Mouse (Mus musculus) liver (tissue): ENCODE measurements around the gene Osgep.
A peak's percentile ranks its signal among the peaks of the same experiment; 100 is the strongest.
"Not testable (repeated sequence)": the region's sequence is repeated elsewhere in the genome, so short reads cannot be mapped to it uniquely, and the experiment has no call there.

ENCODE experiments used
- DNase-seq: peaks from one replicate; pipeline ENCODE4 v3.0.0-alpha.2; 2020; ENCODE audit warnings: mixed read lengths

The Osgep gene

GRCm38 (mm10) chr14:50924281-50925064, at the start of gene Osgep, which contains the start of gene Apex1:
Gene Osgep (minus strand): TSS chr14:50924893.
Gene Apex1 (plus strand): TSS chr14:50924968.
- DNase-seq: peak; percentile 95

GRCm38 (mm10) chr14:50973700-50974099, 49.0 kb upstream of the Osgep start:
- DNase-seq: no peak

- not testable (repeated sequence) for DNase-seq
Measured at GRCm38 (mm10) chr14:50973054-50973453, 48.4 kb upstream of the Osgep start.

GRCm38 (mm10) chr14:50970822-50971221, 46.1 kb upstream of the Osgep start:
- DNase-seq: no peak

GRCm38 (mm10) chr14:50969558-50970544, 45.2 kb upstream of the Osgep start:
- DNase-seq: peak; percentile 10

GRCm38 (mm10) chr14:50969041-50969440, 44.3 kb upstream of the Osgep start:
- DNase-seq: no peak

GRCm38 (mm10) chr14:50968216-50968980, 43.7 kb upstream of the Osgep start:
- DNase-seq: no peak

GRCm38 (mm10) chr14:50958289-50958995, 33.7 kb upstream of the Osgep start:
- peak; percentile 21 for DNase-seq

GRCm38 (mm10) chr14:50957146-50957545, 32.5 kb upstream of the Osgep start:
- not testable (repeated sequence) for DNase-seq

- not testable (repeated sequence) for DNase-seq
Measured at GRCm38 (mm10) chr14:50956724-50957123, 32.0 kb upstream of the Osgep start.

GRCm38 (mm10) chr14:50955942-50956508, 31.3 kb upstream of the Osgep start, which contains the start of gene Pnp2:
Gene Pnp2 (plus strand): TSS chr14:50955992.
- DNase-seq: peak; percentile 64

GRCm38 (mm10) chr14:50955487-50955886, 30.8 kb upstream of the Osgep start:
- no peak for DNase-seq

GRCm38 (mm10) chr14:50945526-50945925, 20.8 kb upstream of the Osgep start:
- not testable (repeated sequence) for DNase-seq

GRCm38 (mm10) chr14:50945081-50945480, 20.4 kb upstream of the Osgep start:
- not testable (repeated sequence) for DNase-seq

GRCm38 (mm10) chr14:50944668-50945033, 20.0 kb upstream of the Osgep start:
- DNase-seq: not testable (repeated sequence)

- DNase-seq: peak; percentile 97
Measured at GRCm38 (mm10) chr14:50943932-50944667, 19.4 kb upstream of the Osgep start, which contains the start of gene Gm49342. Gene Gm49342 (plus strand): TSS chr14:50944517.

GRCm38 (mm10) chr14:50938940-50939339, 14.2 kb upstream of the Osgep start:
- DNase-seq: no peak

- DNase-seq: no peak
Measured at GRCm38 (mm10) chr14:50938119-50938908, 13.6 kb upstream of the Osgep start.

GRCm38 (mm10) chr14:50936649-50937048, 12.0 kb upstream of the Osgep start:
- no peak for DNase-seq
